Mouse (Mus musculus): ENCODE data around the gene Vstm2l.

- TF ChIP-seq CHD2 (IDR thresholded peaks at IDR 0.05; ENCODE audit: low read depth, low read length) (no peak), ZC3H11A (IDR thresholded peaks at IDR 0.05; ENCODE audit: borderline replicate concordance, low read depth, low read length) (no peak)
Measured at GRCm38 (mm10) chr2:157982727-157983126, 68.3 kb downstream of the Vstm2l start.
